Mouse (Mus musculus) Patski (cell line): ENCODE data around the gene Atp8a1. TPM values are rescaled to one million over a fixed set of nuclear protein-coding genes. Genes with fewer than 3 reads are reported as not detected.

Experiments
- ATAC-seq: fragments of 100-300 bp; one replicate; pipeline ENCODE4 v1.8.0; 2021
- CTCF ChIA-PET: fragments of 350-600 bp; sonication (Branson Sonifier 250); formaldehyde crosslinking; loops from one replicate; lab custom pipeline; 2022; ENCODE audit warnings: inconsistent platforms; lab: Charles Lee
- POLR2A ChIA-PET: fragments of 350-600 bp; sonication (Branson Sonifier 250); formaldehyde crosslinking; loops from one replicate; lab custom pipeline; 2022; ENCODE audit warnings: antibody characterized with exemption, inconsistent platforms; lab: Charles Lee
- DNase-seq: peaks from one replicate; pipeline ENCODE4 v3.0.0-alpha.2; 2011; ENCODE audit warnings: low read depth, low spot score
- H3K27me3 ChIP-seq: fragments of 371-371 bp; one replicate; pipeline ENCODE4 v1.5.1; 2021
- CTCF ChIP-seq: fragments of 100-300 bp; IDR thresholded peaks from one replicate; pipeline ENCODE4 v1.5.1; 2021
- in situ Hi-C: fragments of 300-500 bp; cut with MboI; formaldehyde crosslinking; loops from 3 replicates; pipeline ENCODE4 v1.11.1; 2018; ENCODE audit warnings: low pct_unique_long_range_greater_than_20kb, mixed read lengths
- polyA plus RNA-seq: library from polyadenylated mRNA; unstranded; gene quantifications from one replicate; pipeline ENCODE4 v1.2.3, GENCODE M21; 2021

Gene Atp8a1
- polyA plus RNA-seq, 1 experiment from 2014 or later, result 1.8 TPM

DNA sequence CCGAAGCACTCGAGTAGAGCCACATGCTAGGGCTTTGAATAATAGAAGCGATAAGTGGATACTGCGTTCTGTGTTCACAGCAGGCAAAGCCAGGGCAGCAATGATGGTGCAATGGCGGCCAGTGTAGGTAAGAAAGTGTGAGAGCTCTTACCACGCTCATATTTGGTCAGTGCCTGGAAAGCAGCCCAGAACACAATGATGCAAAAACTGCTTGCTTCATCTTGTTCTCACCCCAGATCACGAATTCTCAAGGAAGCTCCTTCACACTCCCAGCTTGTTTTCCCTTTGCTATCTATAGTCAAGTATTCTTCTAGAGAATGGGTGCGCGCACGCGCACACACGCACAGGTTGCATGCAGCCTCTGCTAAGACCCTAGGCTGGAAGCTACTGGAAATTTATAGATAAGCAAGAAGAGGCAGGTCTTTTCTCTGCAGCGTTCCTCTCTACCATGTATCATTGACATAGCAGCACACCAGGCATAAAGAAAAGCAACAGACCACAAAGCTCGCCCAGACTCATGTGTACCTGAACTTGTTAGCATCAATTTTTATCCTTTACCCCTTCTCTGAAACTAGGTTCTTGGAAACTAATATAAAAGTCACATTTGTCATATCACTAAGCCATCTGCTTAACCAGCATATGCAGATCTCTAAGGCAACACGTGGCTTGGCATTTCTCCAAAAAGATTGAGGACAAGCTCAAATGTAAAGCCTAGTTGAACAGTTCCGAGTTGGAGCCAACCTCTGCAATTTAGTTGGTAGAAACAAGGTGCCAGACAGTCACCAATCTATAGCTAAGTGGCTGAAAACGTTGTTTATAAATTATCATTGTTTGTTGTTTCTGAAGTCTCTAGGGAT, 44.8 kb downstream of the Atp8a1 start:
- DNase-seq, result no peak
- no peak for ATAC-seq
- POLR2A ChIA-PET, result no interaction called here
- in situ Hi-C loops, result no loop called here
- H3K27me3 ChIP-seq, result no peaks in the 10 kb centered on the region
- CTCF ChIA-PET, result no interaction called here
- TF ChIP-seq CTCF, result no peak

DNA sequence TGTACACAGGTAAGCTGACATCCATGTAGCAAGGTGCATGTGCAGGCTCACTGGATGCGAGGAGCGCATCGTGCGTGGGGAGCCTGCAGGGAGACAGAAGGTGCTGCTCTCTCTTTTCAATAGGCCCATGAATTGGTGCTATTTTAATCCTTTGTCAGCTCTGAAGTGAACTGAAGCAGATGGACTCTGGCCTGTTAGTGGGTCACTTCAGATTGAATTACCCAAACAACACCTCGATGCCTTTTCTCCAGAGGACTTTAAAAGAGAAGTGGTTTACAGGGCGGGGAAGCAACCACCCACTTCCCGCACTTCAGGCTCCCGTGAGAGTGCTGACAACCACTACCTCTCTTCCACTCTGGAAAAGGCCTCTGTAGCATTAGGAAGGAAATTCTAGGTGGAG, 46.4 kb downstream of the Atp8a1 start:
- ATAC-seq (no peak), DNase-seq (no peak)
- ChIA-PET CTCF (no interaction called here), POLR2A (no interaction called here)
- TF ChIP-seq CTCF, result no peak
- no peaks in the 10 kb centered on the region for H3K27me3 ChIP-seq
- in situ Hi-C loops, result no loop called here

DNA sequence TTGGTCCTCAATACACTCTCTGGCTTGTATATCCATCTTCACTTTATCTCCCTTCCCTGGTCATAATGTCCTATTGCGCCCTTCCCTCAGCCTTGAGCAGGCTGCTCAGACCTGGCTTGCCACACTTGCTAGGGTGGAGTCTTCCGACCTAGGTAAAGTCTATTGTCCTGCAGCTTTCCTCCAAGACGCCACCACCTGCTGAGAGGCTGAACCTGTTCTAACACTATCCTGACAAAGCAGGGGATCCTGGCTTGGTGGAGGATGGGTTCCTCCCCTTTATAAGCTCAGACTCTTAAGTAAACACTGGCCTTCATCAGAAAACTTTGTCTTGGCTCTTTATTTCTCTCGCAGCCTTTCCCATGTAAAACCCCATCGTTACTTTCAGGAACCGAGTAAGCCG, 47.4 kb downstream of the Atp8a1 start:
- ATAC-seq (no peak), DNase-seq (no peak)
- no peak for TF ChIP-seq CTCF
- in situ Hi-C loops, result no loop called here
- H3K27me3 ChIP-seq, result no peaks in the 10 kb centered on the region
- CTCF ChIA-PET, result interaction anchor here (1.4 kb wide), 1 partner anchor 14 kb away, joined by 3 read pairs; no protein-coding TSS in a partner anchor
- POLR2A ChIA-PET, result no interaction called here

DNA sequence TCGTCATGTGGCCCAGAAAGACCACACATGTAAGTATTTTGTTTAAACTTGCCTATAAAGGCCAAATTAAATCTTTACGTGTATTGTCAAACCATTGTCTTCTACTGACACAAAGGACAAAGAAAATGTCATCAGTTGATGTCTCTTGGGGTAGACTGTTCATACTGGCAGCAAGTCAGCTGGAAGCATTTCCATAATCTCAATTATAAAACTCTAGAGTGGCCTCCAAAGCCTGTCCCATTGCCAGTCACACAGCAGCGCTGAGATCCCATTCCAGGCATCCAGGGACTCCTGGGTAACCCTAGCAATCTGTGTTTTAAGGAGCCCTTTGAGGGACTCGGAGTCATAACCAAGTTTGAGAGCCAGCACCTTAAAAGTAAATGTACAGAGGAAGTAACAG, 48.9 kb downstream of the Atp8a1 start:
- in situ Hi-C loops, result no loop called here
- no peaks in the 10 kb centered on the region for H3K27me3 ChIP-seq
- no peak for DNase-seq
- ChIA-PET POLR2A (no interaction called here), CTCF (no interaction called here)
- no peak for TF ChIP-seq CTCF
- no peak for ATAC-seq

DNA sequence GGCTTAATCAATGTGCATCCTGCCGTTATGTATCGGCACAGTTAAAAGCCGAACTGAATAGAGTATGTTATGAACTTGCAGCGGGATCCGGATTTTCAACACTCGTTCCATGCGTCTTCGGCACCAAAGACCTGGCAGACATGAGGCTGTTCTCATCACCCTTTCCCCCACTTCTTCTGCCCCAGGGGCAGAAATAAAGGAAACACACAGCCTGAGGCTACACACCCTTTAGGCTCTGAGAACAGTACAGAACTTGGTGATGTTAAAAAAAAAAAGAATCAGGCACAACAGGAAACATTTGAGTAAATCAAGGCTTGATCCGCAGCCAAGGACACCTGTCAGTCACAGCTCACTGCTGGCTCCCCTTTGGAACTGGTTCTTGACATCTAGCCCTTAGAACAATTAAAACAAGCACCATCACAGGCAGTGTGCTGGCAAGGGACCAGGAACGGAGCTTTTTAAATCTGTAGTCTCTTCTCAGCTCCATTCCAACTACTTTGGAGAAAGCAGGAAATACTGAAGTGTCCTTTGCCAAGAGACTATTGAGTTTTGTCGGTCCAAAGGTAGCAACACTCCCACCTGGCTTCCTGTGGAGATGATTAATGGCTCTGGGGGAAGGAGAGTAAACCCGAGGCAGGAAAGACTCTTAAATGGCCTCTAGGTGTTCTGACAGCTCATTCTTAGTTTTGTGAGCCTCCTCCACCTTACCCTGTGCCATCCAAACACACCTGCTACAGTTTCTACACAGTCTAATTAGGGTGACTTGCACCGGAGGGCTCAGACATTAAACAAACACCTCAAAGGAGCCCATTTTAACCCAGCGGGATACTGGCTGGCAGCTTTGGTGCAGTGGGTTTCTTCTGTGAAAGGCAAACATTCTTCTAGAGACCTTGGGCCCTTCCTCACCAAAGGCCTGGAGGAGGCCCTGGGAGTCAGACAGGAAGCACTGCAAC, 50.0 kb downstream of the Atp8a1 start:
- POLR2A ChIA-PET, result no interaction called here
- DNase-seq (no peak), ATAC-seq (no peak)
- H3K27me3 ChIP-seq, result no peaks in the 10 kb centered on the region
- in situ Hi-C loops, result no loop called here
- TF ChIP-seq CTCF, result no peak
- CTCF ChIA-PET, result no interaction called here

DNA sequence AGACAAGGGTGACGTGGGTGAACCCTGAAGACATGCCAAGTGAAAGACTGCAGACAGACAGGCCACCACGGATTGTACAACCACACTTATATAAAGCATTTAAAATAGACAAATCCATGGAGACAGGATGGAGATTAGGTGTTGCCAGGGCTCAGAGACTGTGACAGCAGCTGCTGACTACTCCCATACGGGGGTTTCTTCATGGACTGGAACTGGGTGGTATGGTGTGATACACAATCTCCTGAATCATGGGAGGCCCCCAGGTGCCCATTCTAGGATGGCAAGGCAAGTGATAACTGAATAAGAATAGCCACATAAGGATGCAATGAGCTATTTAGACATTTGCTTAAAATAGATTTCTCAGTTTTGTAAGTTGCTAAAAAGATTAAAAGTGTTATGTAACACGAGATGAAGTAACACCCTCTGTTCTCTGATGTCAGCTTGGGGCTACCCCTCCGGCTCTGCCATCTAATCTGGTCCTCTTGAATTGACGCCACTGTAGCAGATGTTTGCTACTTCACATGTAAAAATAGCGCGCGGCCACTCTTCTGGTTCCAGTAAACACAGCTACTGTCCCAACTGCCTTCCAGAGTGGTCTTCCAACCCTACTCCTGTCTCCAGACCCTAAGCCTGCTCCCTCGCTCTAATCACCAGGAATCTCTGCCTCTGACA, 53.0 kb downstream of the Atp8a1 start:
- ATAC-seq, result no peak
- no peak for TF ChIP-seq CTCF
- POLR2A ChIA-PET, result no interaction called here

DNA sequence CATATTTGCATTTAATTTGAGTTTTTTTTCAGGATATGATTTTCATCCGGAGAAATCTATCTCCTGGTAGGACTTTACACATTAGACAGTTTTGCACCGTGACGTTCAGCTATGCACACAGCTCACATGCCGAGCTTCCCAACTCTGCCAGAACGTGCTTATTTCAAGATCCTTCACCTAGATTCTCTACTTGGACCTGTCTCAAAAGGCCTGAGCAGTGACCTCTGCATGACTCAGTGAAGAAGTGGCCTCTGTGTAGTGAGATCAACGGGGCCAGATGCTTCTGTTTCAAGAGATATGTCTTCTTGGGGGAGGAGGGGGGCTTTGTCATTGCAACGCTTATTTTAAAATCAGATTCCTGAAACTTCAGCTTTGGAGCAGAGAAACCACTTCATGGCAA, 64.5 kb downstream of the Atp8a1 start:
- ChIA-PET POLR2A (no interaction called here), CTCF (no interaction called here)
- TF ChIP-seq CTCF, result no peak
- in situ Hi-C loops, result no loop called here
- H3K27me3 ChIP-seq, result peaks cover 28% of the 10 kb centered on the region
- DNase-seq (no peak), ATAC-seq (no peak)

More for the DNA sequence above, 53.0 kb downstream of the Atp8a1 start:
- in situ Hi-C loops, result no loop called here
- CTCF ChIA-PET, result no interaction called here
- H3K27me3 ChIP-seq, result no peaks in the 10 kb centered on the region
- no peak for DNase-seq

DNA sequence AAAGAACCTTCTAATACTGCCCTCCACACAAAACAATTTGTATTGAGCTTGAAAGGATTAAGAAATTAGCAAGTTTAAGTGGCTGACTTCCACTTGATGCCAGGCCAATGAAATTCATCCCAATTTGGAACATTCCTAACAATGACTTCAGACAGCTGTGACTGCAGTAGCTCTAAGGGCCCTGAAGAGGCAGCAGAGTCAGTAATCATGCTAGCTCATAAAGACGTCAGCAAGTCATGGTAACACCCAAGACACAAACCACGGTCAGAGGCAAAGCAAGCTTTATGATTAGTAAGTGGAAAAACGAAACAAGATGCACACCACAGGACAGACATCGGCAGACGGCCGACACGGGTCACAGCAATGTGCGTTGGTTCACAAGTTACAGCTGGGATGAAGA, 69.2 kb downstream of the Atp8a1 start:
- DNase-seq (no peak), ATAC-seq (no peak)
- TF ChIP-seq CTCF, result peak; percentile 36
- POLR2A ChIA-PET, result no interaction called here
- in situ Hi-C loops, result no loop called here
- CTCF ChIA-PET, result interaction anchor here (1.2 kb wide), 1 partner anchor 27 kb away, joined by 4 read pairs; no protein-coding TSS in a partner anchor
- peaks cover 29% of the 10 kb centered on the region for H3K27me3 ChIP-seq

DNA sequence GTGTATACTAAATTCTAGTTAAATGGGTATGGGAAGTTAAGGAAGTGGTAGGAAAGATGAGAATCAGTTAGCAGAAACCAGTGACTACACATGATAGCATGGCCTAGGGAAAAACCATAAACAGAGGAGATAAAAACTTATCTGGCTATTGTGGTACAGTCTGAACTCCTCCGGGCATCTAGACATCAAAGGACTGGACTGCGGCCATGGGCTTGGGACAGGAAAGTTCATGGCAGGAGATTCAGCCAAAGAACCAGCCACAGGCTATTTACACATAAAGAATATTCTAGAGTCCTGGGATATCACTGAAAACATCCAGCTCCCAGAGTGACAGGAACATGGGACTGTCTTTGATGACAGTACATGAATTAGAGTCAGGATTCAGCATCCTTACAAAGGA, 73.0 kb downstream of the Atp8a1 start:
- in situ Hi-C loops, result no loop called here
- ChIA-PET POLR2A (no interaction called here), CTCF (no interaction called here)
- H3K27me3 ChIP-seq, result peaks cover 8% of the 10 kb centered on the region
- no peak for DNase-seq
- no peak for ATAC-seq
- no peak for TF ChIP-seq CTCF

DNA sequence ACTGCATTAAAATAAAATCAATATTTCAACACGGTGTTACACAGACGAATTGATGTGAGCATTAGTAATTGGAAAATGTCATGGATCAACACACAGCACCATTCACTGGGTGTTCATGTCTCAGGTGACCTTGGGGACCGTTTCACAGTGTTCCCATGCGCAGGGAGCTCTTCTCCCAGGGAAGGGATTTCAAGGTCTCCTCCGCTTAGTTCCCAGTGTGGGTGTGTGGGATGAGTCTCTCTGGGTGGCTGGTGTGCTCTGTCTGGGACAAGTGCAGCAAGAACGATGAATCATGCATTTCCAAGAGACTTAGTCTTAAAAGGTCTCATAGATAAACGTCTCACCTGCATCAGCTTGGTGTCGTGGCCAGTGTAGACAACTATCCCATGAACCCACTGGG, 78.5 kb downstream of the Atp8a1 start:
- CTCF ChIA-PET, result no interaction called here
- ATAC-seq, result no peak
- no peak for TF ChIP-seq CTCF
- POLR2A ChIA-PET, result no interaction called here
- DNase-seq, result no peak
- in situ Hi-C loops, result no loop called here
- no peaks in the 10 kb centered on the region for H3K27me3 ChIP-seq
